Mouse (Mus musculus) hematopoietic stem cell, adult 5-6 weeks (primary cell): ENCODE data around the gene Zfp821. TPM values are rescaled to one million over a fixed set of nuclear protein-coding genes. Genes with fewer than 3 reads are reported as not detected.

Experiments used
- ATAC-seq, 2 experiments: fragments of 125-278 bp in 1 of 2; replicated peaks in 1 of 2; 2 replicates each; pipeline ENCODE4 v1.8.0; 2016 to 2017; ENCODE audit warnings: inconsistent platforms in 2 of 2, mild to moderate bottlenecking in 2 of 2, moderate number of reproducible peaks in 2 of 2, low read depth in 1 of 2, moderate TSS enrichment in 1 of 2; ENCODE audit not compliant: low FRiP score in 2 of 2, poor library complexity in 2 of 2, severe bottlenecking in 2 of 2, insufficient read depth in 1 of 2, low TSS enrichment in 1 of 2
- total RNA-seq: library from RNA; stranded (forward); fragments of 172-1452, 232-1000 nt; gene quantifications from 2 replicates; pipeline ENCODE4 v1.2.3, GENCODE M21; 2017

Gene Zfp821
- total RNA-seq: 7.6 and 8.9 TPM in 2 replicates

GRCm38 (mm10) chr8:109705320-109706075 is at the start of gene Zfp821:
Zfp821 (plus strand) TSS chr8:109705546.
- ATAC-seq: peak; percentile 47 to 70; a peak in 3 of 4 replicates

- no peak for ATAC-seq
Measured at GRCm38 (mm10) chr8:109656860-109657259, 48.5 kb upstream of the Zfp821 start.

GRCm38 (mm10) chr8:109662328-109662727 is 43.0 kb upstream of the Zfp821 start:
- no peak for ATAC-seq

GRCm38 (mm10) chr8:109666616-109667015 is 38.7 kb upstream of the Zfp821 start:
- no peak for ATAC-seq

- no peak for ATAC-seq
Measured at GRCm38 (mm10) chr8:109672656-109673055, 32.7 kb upstream of the Zfp821 start.

GRCm38 (mm10) chr8:109673596-109673995 is 31.8 kb upstream of the Zfp821 start:
- ATAC-seq: no peak

- no peak for ATAC-seq
Measured at GRCm38 (mm10) chr8:109675896-109676643, 29.3 kb upstream of the Zfp821 start.

- no peak for ATAC-seq
Measured at GRCm38 (mm10) chr8:109681535-109681934, 23.8 kb upstream of the Zfp821 start.

- ATAC-seq: peak in 1 of 2 experiments; percentile 48; a peak in 1 of 4 replicates
Measured at GRCm38 (mm10) chr8:109682120-109682519, 23.2 kb upstream of the Zfp821 start.

- ATAC-seq: no peak; a peak in 1 of 4 replicates
Measured at GRCm38 (mm10) chr8:109687248-109687647, 18.1 kb upstream of the Zfp821 start.

- ATAC-seq: peak; percentile 30 to 44; a peak in 2 of 4 replicates
Measured at GRCm38 (mm10) chr8:109691769-109692168, 13.6 kb upstream of the Zfp821 start.

GRCm38 (mm10) chr8:109692443-109693145 is 12.8 kb upstream of the Zfp821 start:
- ATAC-seq: peak; percentile 13 to 36

- ATAC-seq: peak; percentile 95 to 96
Measured at GRCm38 (mm10) chr8:109693146-109693900, 12.0 kb upstream of the Zfp821 start, which contains the start of gene Ist1. Ist1 (minus strand) TSS chr8:109693260.

- ATAC-seq: no peak
Measured at GRCm38 (mm10) chr8:109694154-109694553, 11.2 kb upstream of the Zfp821 start.

- ATAC-seq: no peak
Measured at GRCm38 (mm10) chr8:109697754-109698153, 7.6 kb upstream of the Zfp821 start.

- ATAC-seq: no peak
Measured at GRCm38 (mm10) chr8:109698477-109698876, 6.9 kb upstream of the Zfp821 start.
